15 mouse cellular contexts compared by ENCODE assay signal in genomic region chr6:127132719-127133118, GRCm38 (mm10).
"Had no signal": no experiment of that assay in that cellular context is flagged by ENCODE, and none has a peak within 500 bp of the region (broad histone marks: within the 10 kb centered on the region; RNA-seq: fewer than 3 reads in every experiment).

No protein-coding gene starts in this region.

- H3K27ac ChIP-seq: layer of hippocampus, adult 2 months; limb, embryonic 13.5 days; liver, embryonic 14.5 days; neural tube, embryonic 13.5 days had no signal

- H3K4me3 ChIP-seq: layer of hippocampus, adult 2 months; limb, embryonic 13.5 days; megakaryocyte, embryonic 14.5 days; midbrain, embryonic 12.5 days; neural tube, embryonic 13.5 days had no signal

- H3K27me3 ChIP-seq: limb, embryonic 13.5 days; megakaryocyte, embryonic 14.5 days; midbrain, embryonic 12.5 days; neural tube, embryonic 13.5 days had no signal

- DNase-seq: kidney, adult 11 months; kidney, postnatal 10 days; kidney, postnatal 4 days; left cerebral cortex, postnatal 4 days; lung, adult 18-20 months; lung, postnatal 36 days; retina, postnatal 1 day; right cerebral cortex, postnatal 14 days; thymus, postnatal 36 days had no signal

- H3K9me3 ChIP-seq: limb, embryonic 13.5 days; megakaryocyte, embryonic 14.5 days; midbrain, embryonic 12.5 days; neural tube, embryonic 13.5 days had no signal

- H3K4me2 ChIP-seq: limb, embryonic 13.5 days; midbrain, embryonic 12.5 days; neural tube, embryonic 13.5 days had no signal

- H3K9ac ChIP-seq: limb, embryonic 13.5 days; liver, embryonic 14.5 days; midbrain, embryonic 12.5 days; neural tube, embryonic 13.5 days had no signal

- H3K4me1 ChIP-seq: limb, embryonic 13.5 days had no signal
